Mouse (Mus musculus) megakaryocyte progenitor cell, adult 5-6 weeks (primary cell): ENCODE measurements around the gene Tent5b. TPM values are rescaled to one million over a fixed set of nuclear protein-coding genes. Genes with fewer than 3 reads are reported as not detected.
A peak's percentile ranks its signal among the peaks of the same experiment; 100 is the strongest.

Experiments
- ATAC-seq: replicated peaks from 2 replicates; pipeline ENCODE4 v1.8.0; 2016; ENCODE audit warnings: mild to moderate bottlenecking, moderate TSS enrichment, inconsistent platforms; ENCODE audit not compliant: poor library complexity
- total RNA-seq, 2 experiments: library from RNA; stranded (forward) in 1 of 2; stranded (reverse) in 1 of 2; fragments of 157-497, 149-512 nt in 1 of 2; fragments of 200-1000 nt in 1 of 2; gene quantifications; 2 replicates each; pipeline versions ENCODE4 v1.2.3 to v1.2.4; 2015 to 2017

Tent5b gene
- total RNA-seq (2015) (0.15 TPM in 1 of 2 replicates, not detected in the other), total RNA-seq (2017) (not detected in 2 replicates)

DNA sequence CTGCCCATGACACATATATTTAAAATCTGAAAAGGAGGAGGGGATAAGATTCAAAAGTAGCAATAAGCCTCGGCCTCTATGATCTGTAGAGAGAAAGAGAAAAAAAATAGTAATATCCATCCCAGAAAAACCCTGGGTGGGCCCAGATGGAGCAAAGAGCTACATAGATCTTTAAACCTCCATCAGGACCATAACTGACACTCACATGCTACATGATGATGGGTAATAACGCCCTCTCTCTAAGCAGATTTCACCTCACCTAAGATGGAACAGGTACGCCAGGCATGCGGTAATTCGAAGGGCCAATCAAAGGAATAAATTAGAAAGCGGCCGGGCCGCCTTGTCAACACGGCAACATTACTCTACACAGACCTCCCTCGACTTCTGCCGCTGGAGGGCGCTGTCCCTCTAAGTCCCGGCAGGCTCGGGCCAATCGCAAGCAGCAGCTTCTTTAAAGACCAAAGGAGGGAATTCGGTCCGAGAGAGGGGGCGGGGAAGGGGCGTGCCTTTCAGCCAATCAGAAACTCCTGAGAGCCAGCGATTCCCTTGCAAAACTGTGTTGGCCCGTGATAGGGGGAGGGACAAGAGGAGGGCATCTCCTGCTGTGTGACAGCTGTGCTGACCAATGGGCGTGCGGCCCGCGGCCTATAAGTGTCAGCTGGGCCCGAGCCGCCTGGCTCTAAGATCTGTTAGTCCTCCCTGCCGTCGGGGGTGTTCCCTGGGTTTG is at the start of gene Tent5b:
Gene Tent5b, plus strand, starts transcription at position 675 of the 727 bp plus-strand sequence.
- peak; percentile 98 for ATAC-seq

DNA sequence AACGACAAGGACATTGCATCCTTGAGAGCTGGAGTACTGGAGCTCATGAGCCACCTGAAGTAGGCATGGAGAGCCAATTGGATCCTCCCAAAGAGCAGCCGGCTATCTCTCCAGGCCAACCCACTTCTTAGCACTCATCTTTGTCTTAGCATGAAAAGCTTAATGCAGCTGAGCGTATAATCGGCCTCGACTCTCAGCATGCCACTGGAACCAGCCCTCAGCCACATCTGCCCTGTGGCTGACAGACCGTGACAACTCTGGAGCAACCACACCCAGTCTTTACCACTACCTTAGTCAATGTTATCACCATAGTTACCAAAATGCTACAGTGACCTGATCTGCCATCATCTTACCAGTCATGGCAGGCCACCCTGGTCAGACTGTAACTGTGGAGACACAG is 48.4 kb upstream of the Tent5b start:
- no peak for ATAC-seq

DNA sequence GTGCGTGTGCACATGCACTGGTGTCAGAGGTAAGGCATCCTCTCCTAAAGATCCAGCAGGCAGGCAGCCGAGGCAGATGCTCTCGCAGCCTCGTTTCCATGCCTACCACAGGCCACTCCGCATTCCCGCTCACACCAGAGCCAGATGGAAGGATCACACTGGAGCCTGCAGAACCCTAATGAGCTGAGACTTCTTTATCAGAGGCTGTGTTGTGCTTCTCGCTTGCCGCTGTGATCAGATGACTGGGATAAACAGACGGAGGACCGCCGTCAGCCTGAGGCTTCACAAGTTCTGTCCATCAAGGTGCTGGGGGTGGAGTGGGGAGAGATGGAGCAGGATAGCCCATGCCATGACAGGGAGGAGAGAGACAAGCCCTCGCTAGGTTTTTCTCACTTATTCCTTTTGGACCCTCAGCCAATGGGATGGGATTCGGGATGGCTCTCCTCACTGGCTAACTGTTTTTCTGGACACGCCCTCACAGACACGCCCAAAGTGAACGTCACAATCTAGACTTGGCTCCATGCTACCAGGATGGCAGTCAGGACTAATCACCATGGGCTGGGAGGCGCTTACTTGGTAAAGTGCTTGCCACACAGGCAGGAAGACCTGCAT is 47.3 kb upstream of the Tent5b start:
- no peak for ATAC-seq

DNA sequence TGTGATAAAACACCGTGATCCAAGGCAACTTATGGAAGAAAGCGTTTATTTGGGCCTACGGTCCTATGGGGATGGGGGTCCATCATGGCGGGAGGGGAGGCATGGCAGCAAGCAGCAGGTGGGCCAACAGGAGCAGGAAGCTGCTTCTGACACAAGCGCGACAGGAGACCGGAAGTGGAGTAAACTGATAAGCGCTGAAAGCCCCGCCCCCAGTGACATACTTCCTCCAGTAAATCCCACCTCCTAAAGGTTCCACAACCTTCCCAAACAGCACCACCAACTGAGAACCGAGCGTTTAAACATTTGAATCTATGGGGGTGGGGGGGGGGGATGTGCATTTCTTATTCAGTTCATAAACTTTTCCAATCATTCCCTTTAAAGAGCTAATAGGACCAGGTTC is 44.0 kb upstream of the Tent5b start:
- ATAC-seq = no peak

DNA sequence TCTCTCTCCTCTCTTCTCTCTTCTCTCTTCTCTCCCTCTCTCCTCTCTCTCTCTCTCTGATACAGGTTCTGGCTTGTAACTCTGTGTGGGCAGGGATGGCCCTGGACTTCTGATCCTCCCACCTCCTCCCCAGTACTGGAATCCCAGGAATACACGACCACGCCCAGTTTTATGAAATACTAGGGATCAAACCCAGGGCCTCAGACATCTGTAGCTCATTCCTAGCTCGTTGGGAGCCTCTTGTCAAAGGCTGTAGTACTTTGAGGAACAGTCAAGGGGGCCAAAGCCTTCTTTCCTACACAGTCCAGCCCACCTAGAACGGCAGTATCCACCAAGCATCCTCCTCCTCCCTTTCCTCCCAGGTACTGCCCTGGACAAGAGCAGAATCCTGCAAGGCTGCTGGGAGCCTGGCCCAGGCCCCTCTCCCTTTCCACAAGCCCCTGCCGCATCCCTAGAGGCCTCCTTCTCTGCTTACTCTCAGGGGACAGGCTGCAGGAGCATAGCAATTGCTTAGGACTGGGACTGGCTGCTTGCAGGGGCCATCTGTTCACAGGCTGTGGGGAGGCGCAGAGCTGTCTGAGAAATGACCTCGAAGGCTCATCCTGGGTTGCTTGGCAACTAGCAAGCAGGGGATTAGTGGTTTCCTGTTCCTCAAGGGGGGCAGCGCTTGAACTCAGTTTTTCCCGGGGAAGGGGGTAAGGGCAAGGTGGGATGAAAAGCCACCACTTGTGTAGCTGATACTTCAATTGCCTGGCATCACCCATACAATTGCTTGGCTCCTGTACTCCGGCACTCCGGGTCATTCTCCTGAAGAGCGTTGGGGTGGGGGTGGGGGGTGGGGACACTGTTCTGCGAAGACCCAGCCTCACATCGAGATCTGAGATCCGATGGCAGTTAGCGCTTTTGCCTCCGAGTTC is 40.2 kb upstream of the Tent5b start:
- ATAC-seq = no peak

DNA sequence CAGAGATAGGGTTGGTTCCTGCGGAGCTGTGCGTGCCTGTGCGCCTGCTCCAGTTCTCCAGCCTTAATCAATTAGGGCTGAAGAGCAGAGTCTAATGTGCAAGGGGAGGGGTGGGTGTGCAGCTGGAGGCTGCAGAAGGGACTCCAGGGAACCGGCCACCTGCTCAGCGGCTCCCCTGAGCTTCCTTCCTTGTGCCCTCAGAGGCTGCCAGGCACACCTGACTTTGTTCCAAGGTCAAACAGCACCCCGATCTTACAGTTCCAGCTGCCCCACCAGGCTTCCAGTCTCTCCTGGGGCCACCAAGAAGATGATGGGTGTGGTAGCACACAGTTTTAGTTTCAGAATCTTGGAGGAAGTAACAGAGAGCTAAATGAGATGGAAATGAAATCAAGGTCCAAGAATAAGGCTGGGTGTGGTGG is 39.5 kb upstream of the Tent5b start:
- ATAC-seq = peak; percentile 29; the same call in 1 of the 2 replicates

DNA sequence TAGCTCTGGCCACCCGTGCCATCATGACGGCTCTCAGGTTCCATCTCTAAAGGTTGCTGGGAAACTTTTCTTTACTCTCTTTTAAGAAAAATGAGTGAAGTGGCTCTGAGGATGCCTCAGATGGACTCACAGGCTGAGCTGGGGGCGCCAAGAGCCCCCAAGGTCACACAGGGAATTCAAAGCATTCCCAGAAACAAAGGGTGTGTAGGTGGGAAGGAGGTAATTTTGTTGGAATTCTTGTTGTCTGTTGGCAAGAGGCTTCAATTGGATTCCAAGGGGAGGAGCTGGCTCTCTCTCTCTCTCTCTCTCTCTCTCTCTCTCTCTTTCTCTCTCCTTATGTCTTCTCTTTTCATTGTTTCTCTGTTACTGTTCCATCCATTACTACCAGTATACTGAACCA is 37.7 kb upstream of the Tent5b start:
- no peak for ATAC-seq

DNA sequence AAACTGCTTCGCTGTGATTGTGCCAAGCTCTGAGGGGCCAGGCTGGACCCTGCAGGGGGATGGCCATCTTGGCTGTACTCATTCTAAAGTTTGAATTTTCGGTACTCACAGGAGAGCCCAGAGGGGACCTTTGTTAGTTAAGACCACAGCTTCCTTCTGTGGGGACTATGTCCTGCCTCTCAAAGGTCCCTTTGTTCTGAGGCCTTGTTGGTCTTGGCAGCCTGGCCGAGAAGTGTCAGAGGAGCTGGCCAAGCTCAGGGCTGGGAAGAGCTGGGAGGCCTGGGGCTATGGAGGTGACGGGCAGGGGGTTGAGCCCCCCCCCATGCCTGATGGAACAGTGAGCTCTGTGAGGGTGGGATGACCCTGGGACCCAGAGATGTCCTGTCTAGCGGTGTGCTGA is 36.8 kb upstream of the Tent5b start:
- ATAC-seq = no peak

DNA sequence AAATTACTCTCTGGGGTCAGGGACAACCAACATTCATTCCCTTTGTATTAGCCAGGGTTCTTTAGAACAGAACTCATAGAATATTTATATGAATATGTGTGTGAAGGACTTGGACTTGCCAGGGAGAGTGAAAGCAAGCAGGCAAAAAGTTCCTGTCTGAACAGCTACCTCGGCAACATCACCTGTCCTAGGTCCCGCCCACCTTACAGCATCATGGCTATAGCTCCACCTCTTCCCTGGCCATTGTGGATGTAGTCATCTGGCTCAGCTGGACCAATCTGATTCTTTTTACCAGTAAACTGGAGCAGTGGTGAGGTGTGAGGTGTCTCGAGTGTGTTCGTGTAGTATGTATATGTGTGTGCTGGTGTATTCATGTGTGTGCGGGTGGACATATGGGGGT is 34.2 kb upstream of the Tent5b start:
- ATAC-seq = no peak

DNA sequence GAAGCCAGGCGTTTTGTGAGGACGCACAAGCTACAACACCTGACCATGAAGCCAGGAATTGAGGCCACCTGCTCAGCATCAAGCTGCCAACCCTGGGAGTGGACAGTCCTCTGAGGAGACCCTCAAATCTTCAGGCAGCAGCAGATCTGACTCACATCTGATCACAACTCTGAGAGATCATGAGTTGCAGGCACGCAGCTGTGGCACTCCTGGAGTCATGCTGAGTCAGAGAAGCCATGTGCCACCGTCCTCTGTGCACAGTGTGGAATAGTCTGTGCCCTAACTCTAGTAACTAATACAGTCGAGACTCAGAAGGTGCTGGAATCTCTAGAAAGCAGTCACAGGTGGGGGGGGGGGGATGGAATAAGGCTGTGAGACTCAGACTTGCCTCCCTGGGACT is 32.6 kb upstream of the Tent5b start:
- no peak for ATAC-seq

DNA sequence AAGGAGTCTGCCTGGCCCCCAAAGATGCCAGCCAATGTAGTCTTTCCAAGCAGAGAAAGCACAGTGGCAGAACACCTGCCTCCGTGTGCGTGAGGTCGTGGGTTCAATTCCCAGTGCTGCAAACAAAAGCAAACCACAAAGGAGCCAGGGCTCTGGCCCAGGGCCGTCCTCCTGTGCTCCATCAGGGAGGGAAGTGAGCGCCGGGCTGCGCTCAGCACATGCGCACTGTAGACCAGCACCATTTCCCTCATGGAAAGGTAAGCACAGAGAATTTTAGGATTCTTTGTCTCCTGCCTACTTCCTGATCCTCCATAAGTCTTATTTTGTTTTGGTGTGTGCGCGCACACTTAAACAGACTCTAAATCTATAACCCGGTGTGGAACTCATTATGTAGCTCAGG is 32.0 kb upstream of the Tent5b start:
- ATAC-seq = no peak

DNA sequence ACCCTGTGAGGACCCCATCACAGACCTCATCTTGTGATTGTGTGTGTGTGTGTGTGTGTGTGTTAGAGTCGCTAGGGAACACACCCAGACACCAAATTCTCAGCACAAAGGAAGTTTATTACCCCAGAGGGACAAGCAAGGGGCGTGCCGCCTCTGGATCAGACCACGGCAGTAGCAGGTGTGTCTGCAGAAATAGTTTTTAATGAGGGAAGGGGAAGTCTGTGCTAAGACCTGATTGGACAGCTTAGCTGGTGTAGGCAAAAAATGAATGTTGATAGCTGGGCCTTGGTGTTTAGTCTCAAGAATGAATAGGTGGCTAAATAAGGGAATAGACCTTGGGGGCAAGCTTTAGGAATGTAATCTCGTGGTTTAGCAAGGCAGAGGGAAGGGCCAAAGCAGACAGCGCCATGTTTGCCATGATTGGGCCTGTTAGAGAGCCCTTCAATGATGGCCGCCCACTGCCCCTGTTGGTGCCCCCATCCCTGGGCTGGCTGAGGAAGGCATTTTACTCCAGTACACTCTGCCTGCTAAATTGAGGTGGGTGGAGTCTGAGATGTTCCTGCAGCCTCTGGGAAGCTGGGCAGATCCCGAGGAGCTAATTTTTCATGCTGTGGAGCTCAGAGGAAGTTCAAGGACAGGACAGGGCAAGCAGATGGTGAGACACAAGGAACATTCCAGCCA is 31.1 kb upstream of the Tent5b start:
- no peak for ATAC-seq

DNA sequence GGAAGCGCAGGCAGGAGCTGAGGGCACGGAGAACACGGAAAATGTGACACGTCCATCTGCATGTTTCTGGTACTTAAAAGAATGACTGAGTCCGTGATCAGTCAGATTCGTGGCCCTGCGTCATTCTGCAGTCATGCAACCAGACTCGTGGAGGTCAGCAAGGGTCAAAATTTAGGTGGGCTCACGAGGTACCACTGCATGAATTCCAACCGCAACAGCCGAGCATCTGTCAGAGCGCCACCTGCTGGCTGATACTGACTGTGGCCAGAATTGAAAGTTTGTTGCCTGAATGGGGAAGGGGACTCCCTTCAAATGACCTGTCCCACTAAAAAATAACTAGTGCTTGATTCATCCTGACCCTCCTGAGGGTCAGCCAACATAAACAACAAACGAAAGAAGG is 30.2 kb upstream of the Tent5b start:
- ATAC-seq = peak; percentile 51; the same call in 1 of the 2 replicates

DNA sequence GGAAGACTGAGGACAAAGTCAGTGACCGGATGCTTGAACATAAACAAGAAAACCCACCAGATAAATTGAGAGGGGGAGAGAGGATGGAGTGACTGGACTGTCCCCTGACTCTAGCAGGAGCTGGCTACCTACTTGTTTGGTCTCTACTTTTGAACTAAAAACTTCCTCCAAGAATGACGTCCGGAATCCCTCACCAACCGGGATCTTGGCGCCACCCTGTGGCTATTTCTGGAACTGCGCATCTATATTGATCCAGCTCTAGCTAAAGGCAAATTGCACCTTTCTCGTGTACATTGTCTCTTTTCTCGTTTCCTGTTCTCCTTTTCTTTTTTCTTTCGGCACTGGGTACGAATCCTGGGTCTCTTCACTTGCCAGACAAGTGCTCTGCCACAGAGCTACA is 28.4 kb upstream of the Tent5b start:
- ATAC-seq = peak; percentile 81

DNA sequence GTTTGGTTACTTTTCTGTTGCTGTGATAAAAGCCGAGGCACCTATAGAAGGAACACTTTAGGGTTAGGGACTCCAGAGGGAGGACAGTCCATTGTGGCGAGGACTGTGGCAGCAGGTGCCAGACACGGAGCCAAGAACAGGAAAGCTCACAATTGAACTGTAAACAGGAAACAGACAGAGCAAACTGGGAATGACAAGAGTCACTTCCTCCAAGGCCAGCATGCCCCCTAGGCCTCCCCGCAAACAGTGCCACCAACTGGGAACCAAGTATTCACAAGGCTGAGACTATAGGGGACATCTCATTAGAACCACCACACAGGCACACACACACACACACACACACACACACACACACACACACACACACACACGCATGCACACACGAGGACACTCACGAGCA is 27.5 kb upstream of the Tent5b start:
- no peak for ATAC-seq

DNA sequence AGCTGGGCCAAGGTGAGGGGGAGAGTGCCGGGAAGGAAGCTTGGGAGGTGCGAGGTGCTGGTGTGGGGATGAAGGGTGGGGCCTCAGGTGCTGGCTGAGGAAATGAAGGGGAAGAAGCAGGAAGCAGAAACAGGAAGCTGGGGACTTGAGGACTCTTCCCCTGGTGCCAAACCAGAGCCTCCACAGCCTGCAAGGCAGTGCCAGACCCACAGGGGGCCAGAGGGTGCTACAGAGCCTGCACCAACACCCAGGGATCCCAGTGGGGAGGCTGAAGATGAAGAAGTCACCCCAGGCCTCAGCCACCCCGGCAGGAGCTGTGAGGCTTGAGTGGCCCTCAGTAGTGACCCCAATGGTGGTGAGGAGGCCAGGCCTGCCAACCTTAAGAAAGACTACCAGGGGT is 21.9 kb upstream of the Tent5b start:
- ATAC-seq = peak; percentile 88

DNA sequence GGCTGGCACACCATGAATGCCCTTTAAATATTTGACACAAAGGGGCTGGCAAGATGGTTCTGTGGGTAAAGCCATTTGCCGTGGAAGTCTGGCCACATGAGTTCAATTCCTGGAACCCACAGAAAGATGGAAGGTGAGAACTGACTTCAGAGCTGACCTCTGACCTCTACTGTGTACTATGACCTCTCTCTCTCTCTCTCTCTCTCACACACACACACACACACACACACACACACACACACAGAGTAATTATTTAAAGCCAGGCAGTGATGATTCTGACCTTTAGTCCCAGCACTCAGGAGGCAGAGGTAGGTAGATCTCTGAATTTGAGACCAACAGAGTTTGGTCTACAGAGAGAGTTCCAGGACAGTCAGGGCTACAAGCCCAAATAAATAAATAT is 19.9 kb upstream of the Tent5b start:
- no peak for ATAC-seq

DNA sequence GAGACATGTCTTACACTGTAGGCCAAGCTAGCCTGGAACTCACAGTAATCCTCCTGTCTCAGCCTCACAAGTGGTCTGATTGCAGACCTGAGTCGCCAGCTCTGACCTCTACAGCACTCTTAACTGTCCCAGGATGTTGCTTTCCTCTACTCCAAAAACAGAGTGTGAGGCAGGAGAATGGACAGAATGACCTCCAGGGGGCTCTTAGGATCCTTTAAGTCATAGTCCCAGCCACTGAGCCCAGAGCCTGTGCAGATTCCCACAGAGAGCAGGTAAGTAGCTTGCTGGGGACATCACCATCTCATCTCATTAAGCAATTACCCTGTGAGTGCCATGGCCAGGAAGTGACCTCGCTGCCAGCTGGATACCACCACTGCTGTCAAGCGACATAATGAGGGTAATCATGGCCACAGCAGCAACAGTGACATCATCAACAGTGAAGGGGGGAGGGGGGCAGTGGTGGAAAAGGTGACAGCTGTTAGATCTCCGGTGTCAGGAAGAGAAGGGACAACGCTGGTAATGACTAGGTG is 19.1 kb upstream of the Tent5b start:
- no peak for ATAC-seq

DNA sequence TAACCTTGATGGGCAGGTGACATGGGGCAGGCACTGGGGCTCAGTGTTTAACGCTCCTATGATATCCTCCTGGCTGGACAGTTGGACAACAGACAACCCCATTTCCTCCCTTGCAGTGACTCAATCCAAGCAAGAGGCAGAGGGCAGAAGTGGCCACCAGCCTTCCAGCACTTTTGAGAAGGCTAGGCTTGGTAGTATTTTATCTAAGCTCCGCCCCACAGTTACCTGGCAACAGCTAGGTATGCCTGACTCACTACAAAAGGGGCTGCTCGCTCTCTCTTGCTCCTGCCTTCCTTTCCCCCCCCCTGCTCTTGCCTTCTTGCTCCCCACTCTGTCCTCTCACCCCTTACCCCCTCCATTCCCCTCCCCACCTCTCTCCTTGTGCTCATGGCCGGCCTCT is 18.6 kb upstream of the Tent5b start:
- ATAC-seq = no peak

DNA sequence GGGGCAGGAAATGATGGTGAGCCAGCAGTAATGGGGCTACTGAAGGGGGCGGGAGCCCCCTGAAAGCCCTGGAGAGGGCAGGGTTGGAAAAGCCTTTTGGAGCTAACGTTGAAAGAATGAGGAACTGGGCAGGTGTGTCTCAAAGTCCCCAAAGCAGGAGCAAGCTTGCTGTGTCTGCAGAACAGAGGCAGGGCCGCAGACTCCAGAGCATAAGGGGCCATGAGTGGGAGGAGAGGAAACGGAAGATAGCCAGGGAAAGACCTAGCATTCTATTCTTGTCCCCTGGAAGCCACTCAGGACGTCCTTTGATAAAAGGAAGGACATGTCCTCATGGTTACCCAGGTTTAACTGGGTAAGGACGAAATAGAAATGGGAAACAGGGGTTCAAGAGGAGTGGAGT is 16.7 kb upstream of the Tent5b start:
- no peak for ATAC-seq

DNA sequence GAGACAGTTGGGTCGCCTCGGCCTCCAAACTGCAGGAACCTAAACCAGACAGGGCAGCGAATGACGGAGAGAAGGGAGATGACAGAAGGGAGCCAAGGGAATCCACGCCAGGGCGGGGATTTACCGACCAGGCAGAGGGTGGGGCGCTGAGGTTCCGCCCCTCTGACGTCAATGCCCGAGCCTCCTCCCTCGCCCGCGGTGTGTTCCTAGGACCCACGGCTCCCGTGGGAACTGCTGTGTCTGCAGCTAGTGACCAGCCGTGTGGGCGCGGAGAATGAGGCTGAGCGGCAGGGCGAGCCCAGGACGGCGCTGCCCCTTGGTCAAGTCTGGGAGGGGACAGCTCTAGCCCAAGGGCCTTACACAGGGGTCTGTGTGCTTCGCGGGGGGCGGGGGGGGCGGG is 11.9 kb upstream of the Tent5b start:
- ATAC-seq = peak; percentile 95
